Mouse (Mus musculus): ENCODE measurements around the gene Akap2.
A peak's percentile ranks its signal among the peaks of the same experiment; 100 is the strongest.

Gene Akap2

DNA sequence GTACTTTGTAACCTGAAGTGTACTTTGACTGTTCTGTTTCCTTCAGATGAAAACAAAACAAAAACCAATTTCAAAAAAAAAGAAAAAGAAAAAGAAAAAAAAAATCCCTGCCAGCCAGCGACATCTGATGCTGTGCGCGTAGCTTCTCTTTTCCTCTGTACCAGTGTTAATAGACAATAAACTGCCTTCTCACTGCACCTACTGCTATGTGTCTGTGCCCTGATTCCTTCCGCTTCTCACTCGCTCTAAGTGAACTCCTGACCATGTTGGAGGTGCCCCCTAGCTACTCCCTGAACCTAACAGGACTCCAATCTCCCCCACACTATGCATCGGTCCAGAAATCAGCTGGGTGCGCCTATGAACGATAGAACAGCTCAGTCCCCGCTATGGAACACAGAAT lies at the start of gene Akap2:
Akap2 (plus strand) TSS at position 304 of the 400 bp plus-strand sequence.
- no peak for DNase-seq (ENCODE audit: low spot score in 2 of 2)

DNA sequence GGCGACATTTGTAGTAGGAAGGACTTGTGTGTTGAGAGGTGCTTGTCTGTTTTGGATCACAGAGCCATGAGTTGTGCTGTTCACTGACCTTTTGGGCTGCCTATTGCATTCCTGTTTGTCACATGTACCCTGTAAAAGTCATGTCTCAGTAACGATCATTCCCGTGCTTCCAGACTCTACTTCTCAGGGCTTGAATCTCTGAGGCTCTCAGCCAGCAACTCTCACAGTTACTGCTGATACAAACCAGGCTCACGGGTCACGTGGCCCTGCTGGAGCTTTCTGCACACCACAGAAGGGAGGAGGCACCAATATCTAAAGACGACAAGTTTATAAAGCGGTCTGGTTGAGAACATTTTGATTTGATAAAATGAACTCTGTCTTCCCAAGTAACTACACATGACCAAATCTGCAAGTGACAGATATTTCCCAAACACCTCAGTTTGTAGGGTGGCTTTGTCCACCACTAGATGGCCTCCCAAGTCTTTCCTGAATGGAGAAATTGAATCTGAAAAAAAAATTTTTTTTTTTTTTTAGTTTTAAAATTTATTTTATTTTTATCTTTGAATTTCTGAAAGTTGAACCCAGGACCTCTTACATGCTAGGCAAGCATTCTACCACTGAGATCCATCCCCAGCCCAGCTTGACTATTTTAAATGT lies 46.5 kb upstream of the Akap2 start:
- DNase-seq (ENCODE audit: low spot score in 2 of 2), result no peak

DNA sequence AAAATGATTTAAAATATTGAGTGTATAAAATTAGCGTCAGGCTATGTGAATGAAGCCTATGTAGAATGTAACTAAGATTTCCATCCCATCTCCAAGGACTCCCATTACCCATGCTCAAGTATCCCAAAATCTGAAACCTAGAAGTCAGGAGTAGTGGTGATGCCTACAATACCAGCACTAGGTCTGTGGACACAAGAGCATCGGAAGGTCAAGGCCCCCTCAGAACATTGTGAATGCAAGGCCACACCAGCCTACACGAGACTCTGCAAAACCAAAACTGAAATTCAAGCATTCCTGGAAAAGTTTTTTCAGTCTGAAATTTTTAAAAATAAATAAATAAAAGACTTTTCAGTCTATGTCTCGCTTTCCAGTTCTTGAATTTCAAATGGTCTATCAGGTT lies 44.9 kb upstream of the Akap2 start:
- DNase-seq (ENCODE audit: low spot score in 2 of 2), result no peak

DNA sequence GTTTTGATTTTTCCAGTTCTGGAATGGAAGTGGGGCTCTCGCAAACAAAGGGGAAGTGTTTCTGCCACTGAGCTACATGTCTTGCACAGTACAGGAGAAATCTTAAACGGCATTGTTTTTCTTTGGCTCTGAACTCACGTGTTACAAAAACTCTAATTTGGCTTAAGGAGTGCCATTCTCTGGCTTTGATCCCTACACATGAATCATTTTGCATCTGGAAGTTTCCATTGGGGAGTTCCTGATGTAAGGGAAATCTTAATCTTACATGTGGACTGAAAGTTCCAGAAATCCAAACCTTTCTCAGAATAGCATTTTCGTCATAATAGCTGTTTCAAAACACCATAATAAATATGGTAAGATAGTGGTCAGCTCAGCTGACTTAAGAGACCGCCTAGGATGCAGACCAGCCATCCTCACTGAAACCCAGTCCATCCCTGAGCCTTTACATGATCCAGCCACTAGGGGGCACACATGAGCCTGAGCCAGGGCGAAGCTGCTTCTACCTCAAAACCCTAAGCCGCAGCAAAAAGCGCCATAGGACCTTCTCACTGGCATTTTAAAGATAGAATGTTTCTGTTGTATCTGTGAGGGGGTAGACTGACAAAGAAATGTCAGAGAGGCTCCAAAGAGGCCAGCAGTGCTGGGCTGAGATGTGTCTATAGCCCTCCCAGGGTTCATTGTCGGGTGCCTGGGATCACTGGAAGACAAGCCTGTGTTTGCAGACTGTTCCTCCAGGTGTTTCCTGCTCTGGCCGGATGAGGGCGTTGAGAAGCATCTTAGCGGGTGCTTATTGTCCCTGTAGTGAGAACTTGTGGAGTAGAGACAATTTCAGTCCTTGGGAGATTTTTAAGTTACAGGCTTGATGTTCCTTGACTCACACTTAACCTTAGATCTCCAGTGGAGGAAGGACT lies 44.2 kb upstream of the Akap2 start:
- DNase-seq (ENCODE audit: low spot score in 2 of 2), result peak; percentile 75 to 87

DNA sequence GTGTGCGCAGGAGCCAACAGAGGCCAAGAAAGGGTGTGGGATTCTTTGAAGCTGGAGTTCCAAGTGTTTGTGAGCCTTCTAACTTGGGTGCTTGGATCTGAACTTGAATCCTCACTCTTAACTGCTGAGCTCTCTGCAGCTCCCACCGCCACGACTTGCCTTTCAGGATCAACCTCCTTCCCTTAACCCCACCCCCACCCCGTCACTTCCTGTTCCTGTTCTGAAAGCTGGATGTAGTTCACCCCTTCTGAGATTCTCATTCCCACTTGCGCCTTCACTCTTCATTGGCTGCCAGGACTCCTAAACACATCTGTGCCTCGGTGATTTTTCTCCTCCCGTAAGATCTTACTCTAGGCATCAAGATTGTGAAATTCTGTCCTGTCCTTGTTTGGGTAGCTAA lies 43.1 kb upstream of the Akap2 start:
- DNase-seq (ENCODE audit: low spot score in 2 of 2), result no peak

DNA sequence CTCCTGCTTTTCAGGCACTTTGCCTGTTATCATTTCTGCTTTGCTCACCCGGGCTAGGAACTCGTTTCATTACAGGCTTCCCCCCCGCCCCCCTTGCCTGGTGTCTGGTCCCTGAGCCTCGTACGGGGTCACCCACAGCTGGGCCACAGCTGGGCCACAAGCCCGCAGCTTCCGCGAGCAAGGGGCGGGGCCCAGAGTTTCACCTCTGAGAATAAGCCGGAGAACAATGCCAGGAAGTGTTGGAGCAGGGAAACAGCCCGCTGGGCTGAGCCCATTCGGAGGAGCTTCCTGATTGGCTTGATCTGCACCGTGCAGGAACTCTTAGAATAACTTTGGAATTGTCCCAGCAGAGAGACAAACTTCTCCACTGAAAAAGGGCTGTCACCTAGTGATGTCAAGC lies 42.1 kb upstream of the Akap2 start:
- DNase-seq (ENCODE audit: low spot score in 2 of 2), result peak; percentile 11 to 58

DNA sequence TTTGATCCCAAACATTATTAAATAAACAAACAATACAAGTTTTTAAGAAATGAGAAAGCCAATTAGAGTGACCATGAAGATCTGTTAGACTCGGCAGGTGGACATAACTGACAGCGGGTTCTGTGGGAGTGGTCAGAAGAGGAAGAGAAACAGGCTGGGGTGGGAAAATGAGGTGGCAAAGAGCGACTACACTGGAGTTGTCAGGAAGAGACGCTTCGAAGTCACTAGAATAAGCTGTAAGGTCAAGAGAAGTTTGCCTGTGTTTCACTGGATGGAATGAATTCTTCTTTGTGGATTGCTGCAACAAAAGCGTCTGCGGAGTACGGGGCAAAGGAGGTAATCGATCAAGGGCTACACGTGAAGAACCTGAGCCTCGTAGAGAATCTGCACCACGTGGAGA lies 39.5 kb upstream of the Akap2 start:
- DNase-seq (ENCODE audit: low spot score in 2 of 2), result no peak

DNA sequence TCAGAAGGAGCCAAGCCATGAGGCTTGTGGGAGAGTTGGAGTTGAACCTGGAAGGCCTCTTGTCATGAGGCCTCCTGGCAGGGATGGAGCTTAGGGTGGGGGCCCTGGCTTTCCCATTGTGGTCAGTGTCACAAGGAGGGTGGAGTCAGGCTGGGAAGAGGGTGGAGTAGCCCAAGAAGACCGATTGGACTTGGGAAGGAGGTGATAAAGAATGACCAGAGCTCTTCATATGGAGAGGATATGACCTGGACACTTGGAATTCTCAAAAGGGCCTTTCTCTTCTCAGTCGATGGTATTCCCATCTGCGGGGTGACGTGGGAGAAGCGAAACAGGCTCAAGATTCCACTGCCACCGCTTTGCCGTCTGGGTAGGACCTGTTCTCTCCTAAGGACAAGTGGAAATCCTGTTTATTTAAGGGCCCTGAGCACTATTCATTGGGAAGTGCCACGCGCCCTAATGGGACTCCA lies 38.4 kb upstream of the Akap2 start:
- no peak for DNase-seq (ENCODE audit: low spot score in 2 of 2)

DNA sequence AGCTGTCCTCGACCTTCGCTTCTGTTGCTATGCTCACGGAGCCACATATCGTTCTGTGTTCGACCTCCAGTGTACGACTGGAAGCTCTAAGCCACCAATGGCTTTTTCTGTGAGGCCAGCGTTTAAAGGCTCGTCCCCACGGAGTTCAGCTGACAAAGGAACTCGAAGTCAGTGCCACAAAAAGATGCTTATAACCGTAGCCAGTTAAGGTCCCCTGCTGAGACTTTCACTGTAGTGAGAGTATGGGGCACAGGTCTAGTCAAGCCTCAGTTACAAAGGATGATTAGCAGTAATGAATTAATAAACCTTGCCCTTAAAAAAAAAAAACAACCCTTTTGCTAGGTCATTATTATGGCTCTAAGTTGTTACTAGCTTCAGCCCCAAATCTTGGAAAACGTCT lies 37.3 kb upstream of the Akap2 start:
- DNase-seq (ENCODE audit: low spot score in 2 of 2), result no peak

DNA sequence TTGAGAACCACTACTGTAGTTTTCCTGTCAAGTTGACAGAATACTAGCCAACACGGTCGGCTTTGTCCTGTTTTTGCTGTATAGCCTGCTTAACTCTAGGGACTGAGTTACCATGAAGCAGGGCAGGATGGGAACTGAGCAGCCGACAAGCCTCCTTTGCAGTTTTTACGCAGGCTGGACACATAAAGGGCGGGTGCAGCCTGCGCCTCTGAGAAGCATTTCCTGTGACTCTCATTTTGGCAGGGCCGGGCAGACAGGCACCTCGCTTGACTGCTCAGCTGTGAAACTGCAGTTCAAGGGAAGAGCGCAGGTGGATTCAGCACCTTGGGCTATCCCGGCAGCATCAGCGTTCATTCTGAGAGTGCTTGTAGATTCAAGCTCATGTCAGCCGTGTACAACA lies 35.9 kb upstream of the Akap2 start:
- DNase-seq (ENCODE audit: low spot score in 2 of 2), result peak; percentile 33 to 78

DNA sequence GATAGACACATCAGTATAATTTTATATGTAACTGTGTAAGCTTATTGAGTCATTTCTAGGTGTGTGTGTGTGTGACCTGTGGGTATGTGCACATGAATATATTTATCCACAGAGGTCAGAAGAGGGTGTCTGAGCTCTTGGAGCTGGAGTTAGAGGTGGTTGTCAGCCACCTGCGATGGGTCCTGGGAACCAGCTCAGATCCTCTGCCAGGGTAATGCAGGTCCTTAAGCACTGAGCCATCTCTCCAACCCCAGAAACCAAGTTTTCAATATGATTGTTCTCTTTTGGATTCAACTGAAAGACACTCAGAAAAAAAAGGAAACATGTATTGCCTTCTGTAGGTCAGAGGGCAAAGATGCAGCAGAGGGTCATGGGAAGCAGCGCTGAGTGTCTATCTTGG lies 35.1 kb upstream of the Akap2 start:
- no peak for DNase-seq (ENCODE audit: low spot score in 2 of 2)

DNA sequence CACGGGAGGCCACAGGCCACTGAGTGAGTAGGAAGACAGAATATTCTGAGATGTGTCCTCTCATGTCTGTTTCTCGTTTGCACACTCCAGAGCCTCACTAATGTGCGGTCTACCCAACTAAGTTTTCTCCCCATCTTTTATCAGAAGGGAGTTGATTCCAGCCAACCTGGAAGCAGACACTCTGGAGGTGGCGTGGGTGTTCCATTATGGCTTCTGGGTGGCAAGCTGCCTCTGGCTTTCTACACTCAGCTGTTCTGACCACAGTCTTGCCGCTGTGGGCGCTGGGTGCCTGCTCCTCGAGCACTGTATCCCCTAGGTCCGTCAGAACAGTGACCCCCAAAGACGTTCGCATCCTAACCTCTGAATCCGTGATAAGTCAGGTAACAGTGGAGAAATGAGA lies 34.5 kb upstream of the Akap2 start:
- DNase-seq (ENCODE audit: low spot score in 2 of 2), result no peak

DNA sequence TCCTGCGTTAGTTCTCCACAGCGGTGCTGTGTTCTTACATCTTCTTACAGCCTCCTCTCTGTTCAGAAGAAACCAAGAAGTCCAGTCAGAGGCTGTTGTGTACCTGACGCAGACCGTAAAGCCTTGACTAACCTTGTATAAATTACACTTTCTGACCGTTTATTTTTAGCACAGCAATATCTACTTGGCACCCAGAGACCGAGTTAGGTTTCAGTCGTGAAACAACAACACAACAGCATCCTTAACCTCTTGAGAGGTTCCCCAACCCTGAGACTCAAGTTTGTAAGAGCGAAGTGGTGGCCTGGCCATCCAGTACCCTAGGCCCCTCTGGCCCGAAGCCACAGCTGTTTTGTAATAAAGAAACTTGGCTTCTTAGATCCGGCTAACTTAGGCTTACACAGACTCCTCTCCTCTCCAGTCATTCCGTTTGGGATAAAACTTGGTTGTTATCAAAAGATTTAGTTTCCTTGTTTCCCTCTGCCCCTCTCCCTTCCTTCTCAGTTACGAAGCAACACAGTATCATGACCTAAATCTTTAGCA lies 32.7 kb upstream of the Akap2 start:
- DNase-seq (ENCODE audit: low spot score in 2 of 2), result no peak

DNA sequence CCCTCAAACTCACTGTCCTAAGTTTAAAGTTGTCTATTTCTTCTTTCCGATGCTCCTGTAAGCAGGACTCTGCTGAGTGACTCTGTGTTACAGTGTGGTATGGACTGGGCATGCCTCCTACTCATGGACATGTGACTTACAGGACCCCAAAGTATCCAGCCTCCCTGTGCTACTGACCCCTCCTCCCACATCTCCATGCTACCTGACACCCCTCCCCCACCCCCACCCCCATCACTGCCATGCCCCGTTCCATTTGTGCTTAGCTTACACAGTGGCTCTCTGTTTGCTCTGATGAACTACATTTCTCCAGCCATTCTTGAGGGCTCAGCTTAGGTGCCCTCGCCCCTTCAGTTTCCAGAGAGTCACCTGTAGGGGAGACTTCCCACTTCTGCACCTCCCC lies 30.7 kb upstream of the Akap2 start:
- DNase-seq (ENCODE audit: low spot score in 2 of 2), result no peak

DNA sequence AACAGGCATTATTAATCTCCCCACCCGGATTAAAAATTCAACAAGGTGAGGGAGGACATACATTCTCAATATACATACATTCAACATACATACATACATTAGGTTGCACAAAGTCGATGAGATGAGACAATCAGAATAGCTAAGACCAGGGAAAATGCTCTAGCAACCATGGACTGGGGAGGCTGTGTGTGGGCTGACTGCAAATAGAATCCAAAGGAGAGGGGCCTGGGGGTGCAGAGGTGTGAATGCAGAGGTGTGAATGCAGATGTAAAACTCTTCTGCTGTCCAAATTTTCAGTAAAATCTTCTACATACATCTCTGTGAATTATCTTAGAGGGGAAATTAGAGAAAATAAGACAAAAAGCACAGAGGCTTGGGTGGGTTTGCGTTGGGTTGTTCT lies 29.9 kb upstream of the Akap2 start:
- DNase-seq (ENCODE audit: low spot score in 2 of 2), result no peak

DNA sequence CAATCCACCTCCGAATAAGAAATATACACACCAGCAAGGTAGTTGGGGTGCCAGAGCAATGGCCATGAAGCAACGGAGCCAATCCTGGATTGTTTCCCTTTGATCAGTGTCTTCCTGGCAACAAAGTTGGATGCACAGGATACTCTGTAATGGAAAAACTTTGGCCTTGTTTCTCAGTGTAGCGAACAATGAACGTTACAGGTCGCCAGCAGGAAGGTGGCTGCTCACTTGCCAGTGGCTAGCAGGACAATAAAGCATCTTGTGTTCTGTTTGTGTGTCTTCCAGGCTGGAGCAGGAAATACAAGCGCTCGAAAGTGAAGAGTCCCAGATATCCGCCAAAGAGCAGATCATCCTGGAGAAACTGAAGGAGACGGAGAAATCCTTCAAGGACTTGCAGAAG lies 29.3 kb upstream of the Akap2 start:
- DNase-seq (ENCODE audit: low spot score in 2 of 2), result no peak

DNA sequence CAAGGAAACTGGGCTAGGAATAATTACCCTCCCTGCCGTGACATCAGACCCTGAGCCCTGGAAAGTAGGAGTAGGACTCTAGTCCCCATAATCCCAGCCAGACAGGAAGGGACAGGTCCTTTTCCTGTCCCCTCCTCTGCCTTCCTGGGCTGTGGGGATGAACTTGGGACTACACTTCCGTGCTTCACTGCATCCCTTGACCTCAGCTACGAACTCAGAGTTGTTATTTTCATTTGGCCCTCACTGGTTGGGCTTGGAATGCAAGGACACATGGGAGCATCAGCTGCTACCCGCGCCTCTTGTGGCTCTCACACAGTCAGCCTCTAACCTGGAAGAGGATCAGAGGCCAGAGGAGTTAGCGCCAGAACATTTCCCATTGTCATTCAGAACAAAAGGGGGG lies 27.5 kb upstream of the Akap2 start:
- DNase-seq (ENCODE audit: low spot score in 2 of 2), result no peak

DNA sequence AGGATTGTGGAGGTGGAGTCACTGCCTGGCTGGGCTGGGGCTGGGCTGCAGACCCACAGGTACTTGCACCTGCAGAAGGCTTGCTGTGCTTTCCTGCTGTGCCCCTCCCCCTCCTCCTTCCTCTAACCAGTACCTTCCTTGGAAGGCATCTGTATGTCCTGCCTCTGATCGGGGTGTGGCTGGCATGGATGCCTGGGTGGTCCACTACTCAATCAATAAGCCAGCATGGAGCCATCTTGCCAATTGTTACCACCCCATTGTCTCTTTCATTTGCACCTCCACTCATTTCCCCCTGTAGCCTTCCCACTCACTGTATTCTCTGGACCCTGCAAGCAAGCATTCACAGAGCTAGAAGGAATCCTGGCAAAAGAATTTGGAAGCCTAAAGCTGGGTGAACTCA lies 26.7 kb upstream of the Akap2 start:
- no peak for DNase-seq (ENCODE audit: low spot score in 2 of 2)

DNA sequence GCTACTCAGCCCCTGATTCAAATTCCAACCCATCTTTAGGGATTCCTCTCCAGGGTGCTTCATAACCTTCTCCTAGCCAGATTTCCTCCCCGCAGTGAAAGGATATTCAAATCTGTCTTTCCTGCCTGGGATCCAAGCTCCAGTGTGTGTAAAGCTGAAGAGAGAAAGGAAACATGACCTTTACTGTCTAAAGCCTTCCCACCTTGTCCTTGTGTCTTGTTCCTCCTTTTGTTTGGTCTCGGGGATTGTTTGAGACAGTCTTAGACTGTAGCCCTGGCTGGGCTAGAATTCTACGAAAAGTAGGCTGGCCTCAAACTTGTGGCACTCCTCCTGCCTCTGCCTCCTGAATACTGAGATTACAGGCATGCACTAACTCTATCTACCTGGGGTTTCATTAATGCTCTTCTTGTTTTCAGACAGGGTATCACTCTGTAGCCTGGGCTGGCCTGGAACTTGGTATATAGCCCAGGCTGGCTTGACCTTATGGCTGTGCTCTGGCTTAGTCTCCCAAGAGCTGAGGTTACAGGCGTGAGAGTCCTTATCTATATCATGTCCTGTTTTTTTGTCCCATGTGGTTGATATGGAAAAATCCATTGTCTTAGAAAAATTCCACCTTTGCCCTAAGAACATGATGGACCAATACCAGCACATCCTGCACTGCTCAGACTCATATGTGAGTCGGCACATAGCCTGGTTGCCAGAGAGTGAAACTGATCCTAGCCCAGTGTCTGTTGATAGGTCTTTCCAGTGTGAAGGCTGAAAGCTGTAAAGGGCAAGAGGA lies 22.9 kb upstream of the Akap2 start:
- no peak for DNase-seq (ENCODE audit: low spot score in 2 of 2)

DNA sequence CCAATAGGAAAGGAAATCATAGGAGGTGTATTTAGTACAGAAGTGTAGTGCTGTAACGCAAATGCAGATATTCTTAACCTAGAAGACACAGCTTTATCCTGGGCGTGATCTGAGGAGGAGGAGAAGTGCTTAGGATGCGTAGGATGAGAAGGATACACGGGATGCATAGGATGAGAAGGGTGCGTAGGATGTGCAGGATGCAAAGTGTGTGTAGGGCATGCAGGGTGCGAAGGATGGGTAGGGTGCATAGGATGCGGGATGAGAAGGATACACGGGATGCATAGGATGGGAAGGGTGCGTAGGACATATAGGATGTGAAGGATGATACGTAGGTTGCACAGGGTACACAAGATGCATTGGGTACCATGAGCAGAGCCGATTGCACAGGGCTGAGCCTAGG lies 20.5 kb upstream of the Akap2 start:
- no peak for DNase-seq (ENCODE audit: low spot score in 2 of 2)

DNA sequence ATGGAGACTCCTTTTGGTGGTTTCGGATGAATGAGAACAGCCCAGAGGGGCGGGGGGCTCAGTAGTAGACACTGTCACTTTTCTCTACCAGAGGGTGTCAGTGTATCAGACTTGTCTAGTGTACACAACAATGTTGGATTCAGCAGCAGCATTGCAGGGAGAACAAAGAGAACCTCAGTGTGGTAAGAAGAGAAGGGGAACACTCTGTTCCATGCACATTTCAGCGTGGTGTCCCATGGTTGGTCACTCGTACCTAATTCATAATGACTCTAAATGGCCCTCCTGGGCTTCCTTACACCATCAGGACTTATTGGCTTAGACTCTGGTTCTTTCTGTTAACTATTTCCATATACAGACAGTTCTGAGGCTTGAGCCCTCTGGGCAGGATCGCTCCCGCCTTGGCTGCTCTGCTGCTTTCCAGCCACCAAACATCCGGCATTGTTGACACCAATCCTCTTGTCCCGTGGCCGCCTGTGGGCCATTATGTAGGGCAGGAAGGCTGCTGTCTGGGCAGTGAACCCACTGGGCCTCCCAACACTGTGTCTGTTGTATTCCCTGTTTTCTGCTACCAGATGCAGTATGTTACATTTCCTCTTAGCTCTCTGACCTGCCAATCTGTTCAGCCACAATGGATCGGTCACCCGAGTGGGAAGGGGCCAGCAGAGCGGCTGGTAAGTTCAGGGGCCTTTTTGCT lies 19.4 kb upstream of the Akap2 start:
- no peak for DNase-seq (ENCODE audit: low spot score in 2 of 2)

DNA sequence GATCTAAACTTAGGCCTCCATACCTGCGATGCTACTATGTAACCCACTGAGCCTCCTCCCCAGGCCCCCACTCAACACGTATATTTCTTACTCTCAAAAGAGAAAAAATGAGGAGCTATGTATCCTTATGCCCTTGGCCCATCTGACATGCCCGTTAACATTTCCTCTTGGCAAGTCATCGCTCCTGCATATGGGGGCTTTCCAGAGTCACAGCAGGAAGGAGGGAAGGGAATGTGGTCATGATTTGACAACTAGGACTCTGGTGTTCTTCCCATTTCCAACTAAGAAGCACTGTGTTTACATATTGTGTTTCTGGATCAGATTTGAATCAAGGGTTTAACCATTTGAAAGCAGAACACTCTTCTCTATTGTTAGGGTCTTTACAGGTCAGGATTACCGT lies 15.9 kb upstream of the Akap2 start:
- no peak for DNase-seq (ENCODE audit: low spot score in 2 of 2)
